Mouse (Mus musculus): ENCODE measurements around the gene Nxf1. TPM values are rescaled to one million over a fixed set of nuclear protein-coding genes. Genes with fewer than 3 reads are reported as not detected.

The Nxf1 gene
- total and polyA plus RNA-seq, 2 experiments from 2014 or later, result 51.3 to 89.5 TPM

GRCm38 (mm10) chr19:8815812-8816211, 58.9 kb downstream of the Nxf1 start:
- Histone ChIP-seq H3K36me3 (ENCODE audit: insufficient read depth, low read length) (peaks cover 13% of the 10 kb centered on the region; the same call in 1 of the 2 replicates), H3K9ac (replicated peaks; ENCODE audit: low read length) (peak overlapping the region; percentile 19; the same call in 1 of the 2 replicates)
- DNase-seq (ENCODE audit: low spot score), result peak; percentile 58

GRCm38 (mm10) chr19:8817001-8817400, 60.1 kb downstream of the Nxf1 start:
- ATAC-seq (no peak), DNase-seq (ENCODE audit: low spot score) (no peak)
- H3K4me1 ChIP-seq (ENCODE audit: insufficient read depth, low read length), result peaks cover 21% of the 10 kb centered on the region
- no peaks in the 10 kb centered on the region for H3K27me3 ChIP-seq (ENCODE audit: insufficient read depth, low read length)
- H3K9ac ChIP-seq (replicated peaks; ENCODE audit: low read length), result peak overlapping the region; percentile 10; the same call in 1 of the 2 replicates
- TF ChIP-seq CTCF (IDR thresholded peaks at IDR 0.05; ENCODE audit: low read depth), result 0 out of 2 replicates have a peak, but pooled peaks have one; percentile 2
- H3K4me2 ChIP-seq (ENCODE audit: low read depth, low read length), result peak overlapping the region; percentile 5; the same call in 1 of the 2 replicates
- H3K27ac ChIP-seq, result no peak overlapping the region
- WGBS, result 65% methylated on average over 3 of the region's 3 CpGs
- H3K9me3 ChIP-seq (ENCODE audit: low read length), result no peaks in the 10 kb centered on the region
- peaks cover 7% of the 10 kb centered on the region; the same call in 1 of the 2 replicates for H3K36me3 ChIP-seq (ENCODE audit: insufficient read depth, low read length)
- H3K4me3 ChIP-seq (ENCODE audit: low read length), result no peak overlapping the region

More at GRCm38 (mm10) chr19:8815812-8816211, 58.9 kb downstream of the Nxf1 start:
- H3K4me3 ChIP-seq (ENCODE audit: low read length), result no peak overlapping the region
- no peaks in the 10 kb centered on the region for H3K27me3 ChIP-seq (ENCODE audit: insufficient read depth, low read length)
- 60% methylated on average over 11 of the region's 11 CpGs for WGBS
- no peak for ATAC-seq
- peak overlapping the region; percentile 27; the same call in 1 of the 2 replicates for H3K4me2 ChIP-seq (ENCODE audit: low read depth, low read length)
- no peak overlapping the region for H3K27ac ChIP-seq
- H3K9me3 ChIP-seq (ENCODE audit: low read length), result no peaks in the 10 kb centered on the region
- peak; percentile 48 for TF ChIP-seq CTCF (IDR thresholded peaks at IDR 0.05; ENCODE audit: low read depth)
- H3K4me1 ChIP-seq (ENCODE audit: insufficient read depth, low read length), result peaks cover 17% of the 10 kb centered on the region

DNA sequence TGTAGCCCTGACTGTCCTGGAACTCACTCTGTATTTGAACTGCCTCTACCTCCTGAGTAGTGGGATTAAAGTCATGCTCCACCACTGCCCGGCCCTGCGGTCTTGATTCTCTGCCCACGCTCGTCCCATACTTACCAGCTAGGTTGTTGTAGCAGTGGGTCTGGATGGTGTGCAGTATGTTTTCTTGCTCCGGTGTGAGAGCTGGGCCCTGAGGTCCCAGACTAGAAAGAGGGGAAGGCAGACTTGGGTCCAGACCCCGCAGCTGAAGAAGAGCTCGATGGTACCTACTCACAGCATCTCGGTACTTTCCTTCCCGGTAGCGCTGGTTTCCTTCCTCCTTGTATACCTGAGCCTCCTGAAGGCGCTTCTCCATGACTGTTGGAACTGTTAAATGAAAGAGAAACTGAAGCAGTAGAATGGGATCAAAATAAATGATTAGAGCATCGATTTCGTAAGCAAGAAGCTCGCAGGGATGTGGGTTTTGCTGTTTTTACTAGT, 61.5 kb downstream of the Nxf1 start:
- H3K36me3 ChIP-seq (ENCODE audit: insufficient read depth, low read length), result peaks cover 6% of the 10 kb centered on the region; the same call in 1 of the 2 replicates

GRCm38 (mm10) chr19:8818801-8819595, 62.1 kb downstream of the Nxf1 start, which contains the start of gene Ttc9c:
Gene Ttc9c (minus strand): TSS chr19:8819333.
- H3K4me1 ChIP-seq (ENCODE audit: insufficient read depth, low read length), result peaks cover 30% of the 10 kb centered on the region
- no peaks in the 10 kb centered on the region for H3K9me3 ChIP-seq (ENCODE audit: low read length)
- peak within 1 kb of the TSS; percentile 98 for H3K9ac ChIP-seq (replicated peaks; ENCODE audit: low read length)
- peak within 1 kb of the TSS; percentile 95 for H3K4me2 ChIP-seq (ENCODE audit: low read depth, low read length)
- H3K27ac ChIP-seq, result peak within 1 kb of the TSS; percentile 99
- peak; percentile 99 for DNase-seq (ENCODE audit: low spot score)
- peak within 1 kb of the TSS; percentile 96 for H3K4me3 ChIP-seq (ENCODE audit: low read length)
- TF ChIP-seq CTCF (IDR thresholded peaks at IDR 0.05; ENCODE audit: low read depth), result no peak
- peaks cover 10% of the 10 kb centered on the region; the same call in 1 of the 2 replicates for H3K36me3 ChIP-seq (ENCODE audit: insufficient read depth, low read length)
- peak; percentile 93 for ATAC-seq
- under 1% methylated on average over 33 of the region's 33 CpGs for WGBS
- H3K27me3 ChIP-seq (ENCODE audit: insufficient read depth, low read length), result no peaks in the 10 kb centered on the region

More for the DNA sequence above, 61.5 kb downstream of the Nxf1 start:
- Histone ChIP-seq H3K9ac (replicated peaks; ENCODE audit: low read length) (peak overlapping the region; percentile 98), H3K27ac (peak overlapping the region; percentile 99), H3K4me2 (ENCODE audit: low read depth, low read length) (peak overlapping the region; percentile 95), H3K9me3 (ENCODE audit: low read length) (no peaks in the 10 kb centered on the region), H3K27me3 (ENCODE audit: insufficient read depth, low read length) (no peaks in the 10 kb centered on the region), H3K4me1 (ENCODE audit: insufficient read depth, low read length) (peaks cover 30% of the 10 kb centered on the region), H3K4me3 (ENCODE audit: low read length) (peak overlapping the region; percentile 96)
- TF ChIP-seq CTCF (IDR thresholded peaks at IDR 0.05; ENCODE audit: low read depth), result no peak
- no peak for DNase-seq (ENCODE audit: low spot score)
- 38% methylated on average over 14 of the region's 14 CpGs for WGBS
- no peak for ATAC-seq

DNA sequence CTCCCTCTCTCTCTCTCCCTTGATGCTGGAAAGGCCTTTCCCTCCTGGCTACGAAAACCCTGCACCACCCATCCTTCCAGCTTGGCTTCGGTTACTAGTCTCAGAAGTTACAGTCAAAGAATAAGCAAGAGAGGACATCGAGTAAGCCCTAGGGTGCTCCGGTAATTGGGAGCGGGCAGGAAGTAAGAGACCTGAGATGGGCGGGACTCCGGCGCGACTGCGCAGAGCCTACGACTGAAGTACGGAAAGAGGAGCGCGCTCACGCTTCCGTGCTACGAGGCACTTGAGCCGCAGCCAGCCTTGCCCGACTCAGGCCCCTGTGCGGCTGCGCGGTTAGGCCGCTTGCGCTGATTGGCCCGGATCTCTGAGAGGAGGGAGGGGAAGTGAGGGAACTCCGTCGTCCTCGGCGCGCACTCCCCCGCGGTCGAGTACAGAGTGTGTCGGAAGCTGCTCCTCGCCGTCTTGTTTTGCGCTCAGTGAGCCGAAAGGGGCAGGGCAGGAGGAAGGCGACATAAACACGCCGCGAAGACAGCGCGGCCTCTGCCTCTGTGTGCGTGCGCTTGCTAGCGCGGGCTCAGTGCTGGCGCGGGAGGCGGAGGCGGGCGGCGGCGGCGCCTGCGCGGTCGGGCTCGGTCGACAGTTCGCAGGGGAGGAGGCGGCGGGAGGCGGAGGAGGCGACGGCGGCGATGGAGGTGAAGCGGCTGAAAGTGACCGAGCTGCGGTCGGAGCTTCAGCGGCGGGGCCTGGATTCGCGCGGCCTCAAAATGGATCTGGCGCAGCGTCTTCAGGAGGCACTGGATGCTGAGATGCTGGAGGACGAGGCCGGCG, 62.9 kb downstream of the Nxf1 start, which contains the start of gene Hnrnpul2:
TSS of gene Hnrnpul2 (plus strand) at position 415 of the 828 bp plus-strand sequence.
- H3K36me3 ChIP-seq (ENCODE audit: insufficient read depth, low read length), result peaks cover 12% of the 10 kb centered on the region
- peak within 1 kb of the TSS; percentile 96 for H3K4me3 ChIP-seq (ENCODE audit: low read length)
- H3K4me2 ChIP-seq (ENCODE audit: low read depth, low read length), result peak within 1 kb of the TSS; percentile 95
- H3K9me3 ChIP-seq (ENCODE audit: low read length), result no peaks in the 10 kb centered on the region
- DNase-seq (ENCODE audit: low spot score) (peak; percentile 100), ATAC-seq (peak; percentile 96)
- H3K27ac ChIP-seq, result peak within 1 kb of the TSS; percentile 99
- H3K4me1 ChIP-seq (ENCODE audit: insufficient read depth, low read length), result peaks cover 30% of the 10 kb centered on the region
- under 1% methylated on average over 82 of the region's 83 CpGs for WGBS
- no peaks in the 10 kb centered on the region for H3K27me3 ChIP-seq (ENCODE audit: insufficient read depth, low read length)
- no peak for TF ChIP-seq CTCF (IDR thresholded peaks at IDR 0.05; ENCODE audit: low read depth)
- H3K9ac ChIP-seq (replicated peaks; ENCODE audit: low read length), result peak within 1 kb of the TSS; percentile 98

Small RNA genes lying within 50 kb of the gene (microRNA-seq; reads per million reads assigned to microRNA genes)
- gene Mir6992, result 0 reads per million in 2 experiments

Other genes with a start within 250 kb of the Nxf1 start
Only the 30 nearest of the 33 such genes appear.
- gene Slc22a8, start 165.8 kb upstream of the Nxf1 start, total RNA-seq (2014; rRNA removed), result 15.7 and 18.5 TPM in 2 replicates
- gene Slc22a8, start 165.8 kb upstream of the Nxf1 start, polyA plus RNA-seq (2015; fragmentation: Nextera tagmentation; extraction: Ambion mirVana), result 18.2 and 19.9 TPM in 2 replicates
- gene Slc22a6, start 139.0 kb upstream of the Nxf1 start, total RNA-seq (2014; rRNA removed), result 9.6 and 13.1 TPM in 2 replicates
- gene Slc22a6, start 139.0 kb upstream of the Nxf1 start, polyA plus RNA-seq (2015; fragmentation: Nextera tagmentation; extraction: Ambion mirVana), result 8.9 and 9.8 TPM in 2 replicates
- gene Chrm1, start 93.3 kb upstream of the Nxf1 start, total RNA-seq (2014; rRNA removed), result 1.3 and 2.4 TPM in 2 replicates
- 0.80 and 0.88 TPM in 2 replicates for gene Chrm1, start 93.3 kb upstream of the Nxf1 start, polyA plus RNA-seq (2015; fragmentation: Nextera tagmentation; extraction: Ambion mirVana)
- gene Slc3a2, start 33.7 kb upstream of the Nxf1 start, total RNA-seq (2014; rRNA removed), result 154 and 155 TPM in 2 replicates
- 235 and 250 TPM in 2 replicates for gene Slc3a2, start 33.7 kb upstream of the Nxf1 start, polyA plus RNA-seq (2015; fragmentation: Nextera tagmentation; extraction: Ambion mirVana)
- 46.7 and 49.7 TPM in 2 replicates for gene Wdr74, start 21.2 kb upstream of the Nxf1 start, total RNA-seq (2014; rRNA removed)
- 78.7 and 79.2 TPM in 2 replicates for gene Wdr74, start 21.2 kb upstream of the Nxf1 start, polyA plus RNA-seq (2015; fragmentation: Nextera tagmentation; extraction: Ambion mirVana)
- gene 1700092M07Rik, start 16.4 kb upstream of the Nxf1 start, total RNA-seq (2014; rRNA removed), result not detected in 2 replicates
- gene 1700092M07Rik, start 16.4 kb upstream of the Nxf1 start, polyA plus RNA-seq (2015; fragmentation: Nextera tagmentation; extraction: Ambion mirVana), result 0.66 and 0.85 TPM in 2 replicates
- gene Stx5a, start 15.7 kb upstream of the Nxf1 start, total RNA-seq (2014; rRNA removed), result 84.4 and 110 TPM in 2 replicates
- gene Stx5a, start 15.7 kb upstream of the Nxf1 start, polyA plus RNA-seq (2015; fragmentation: Nextera tagmentation; extraction: Ambion mirVana), result 95.3 and 104 TPM in 2 replicates
- gene Tmem223, start 13.9 kb downstream of the Nxf1 start, total RNA-seq (2014; rRNA removed), result 269 and 347 TPM in 2 replicates
- 233 and 258 TPM in 2 replicates for gene Tmem223, start 13.9 kb downstream of the Nxf1 start, polyA plus RNA-seq (2015; fragmentation: Nextera tagmentation; extraction: Ambion mirVana)
- 29.5 and 31.0 TPM in 2 replicates for gene Tmem179b, start 17.4 kb downstream of the Nxf1 start, total RNA-seq (2014; rRNA removed)
- 27.0 and 27.7 TPM in 2 replicates for gene Tmem179b, start 17.4 kb downstream of the Nxf1 start, polyA plus RNA-seq (2015; fragmentation: Nextera tagmentation; extraction: Ambion mirVana)
- gene Taf6l, start 29.3 kb downstream of the Nxf1 start, total RNA-seq (2014; rRNA removed), result 30.1 and 38.9 TPM in 2 replicates
- gene Taf6l, start 29.3 kb downstream of the Nxf1 start, polyA plus RNA-seq (2015; fragmentation: Nextera tagmentation; extraction: Ambion mirVana), result 23.3 and 25.9 TPM in 2 replicates
- 52.7 and 78.3 TPM in 2 replicates for gene Polr2g, start 41.5 kb downstream of the Nxf1 start, total RNA-seq (2014; rRNA removed)
- 171 and 178 TPM in 2 replicates for gene Polr2g, start 41.5 kb downstream of the Nxf1 start, polyA plus RNA-seq (2015; fragmentation: Nextera tagmentation; extraction: Ambion mirVana)
- 5.0 and 7.5 TPM in 2 replicates for gene Zbtb3, start 45.5 kb downstream of the Nxf1 start, total RNA-seq (2014; rRNA removed)
- gene Zbtb3, start 45.5 kb downstream of the Nxf1 start, polyA plus RNA-seq (2015; fragmentation: Nextera tagmentation; extraction: Ambion mirVana), result 4.4 and 4.7 TPM in 2 replicates
- gene Ttc9c, start 62.3 kb downstream of the Nxf1 start, total RNA-seq (2014; rRNA removed), result 41.0 and 55.2 TPM in 2 replicates
- 41.1 and 42.5 TPM in 2 replicates for gene Ttc9c, start 62.3 kb downstream of the Nxf1 start, polyA plus RNA-seq (2015; fragmentation: Nextera tagmentation; extraction: Ambion mirVana)
- gene Hnrnpul2, start 62.9 kb downstream of the Nxf1 start, total RNA-seq (2014; rRNA removed), result 19.7 and 20.1 TPM in 2 replicates
- 5.6 TPM in 2 replicates for gene Hnrnpul2, start 62.9 kb downstream of the Nxf1 start, polyA plus RNA-seq (2015; fragmentation: Nextera tagmentation; extraction: Ambion mirVana)
- not detected in 2 replicates for gene AC129217.1, start 72.7 kb downstream of the Nxf1 start, total RNA-seq (2014; rRNA removed)
- not detected in 2 replicates for gene AC129217.1, start 72.7 kb downstream of the Nxf1 start, polyA plus RNA-seq (2015; fragmentation: Nextera tagmentation; extraction: Ambion mirVana)
- 132 and 146 TPM in 2 replicates for gene Bscl2, start 80.4 kb downstream of the Nxf1 start, total RNA-seq (2014; rRNA removed)
- 104 and 107 TPM in 2 replicates for gene Bscl2, start 80.4 kb downstream of the Nxf1 start, polyA plus RNA-seq (2015; fragmentation: Nextera tagmentation; extraction: Ambion mirVana)
- 93.2 and 99.7 TPM in 2 replicates for gene Gng3, start 82.1 kb downstream of the Nxf1 start, total RNA-seq (2014; rRNA removed)
- 591 and 626 TPM in 2 replicates for gene Gng3, start 82.1 kb downstream of the Nxf1 start, polyA plus RNA-seq (2015; fragmentation: Nextera tagmentation; extraction: Ambion mirVana)
- 1.6 TPM in 2 replicates for gene Lrrn4cl, start 93.7 kb downstream of the Nxf1 start, total RNA-seq (2014; rRNA removed)
- gene Lrrn4cl, start 93.7 kb downstream of the Nxf1 start, polyA plus RNA-seq (2015; fragmentation: Nextera tagmentation; extraction: Ambion mirVana), result 1.5 and 1.8 TPM in 2 replicates
- gene Ubxn1, start 114.4 kb downstream of the Nxf1 start, total RNA-seq (2014; rRNA removed), result 60.8 and 67.7 TPM in 2 replicates
- gene Ubxn1, start 114.4 kb downstream of the Nxf1 start, polyA plus RNA-seq (2015; fragmentation: Nextera tagmentation; extraction: Ambion mirVana), result 158 and 164 TPM in 2 replicates
- gene Uqcc3, start 123.8 kb downstream of the Nxf1 start, total RNA-seq (2014; rRNA removed), result 17.9 and 21.1 TPM in 2 replicates
- 64.9 and 77.0 TPM in 2 replicates for gene Uqcc3, start 123.8 kb downstream of the Nxf1 start, polyA plus RNA-seq (2015; fragmentation: Nextera tagmentation; extraction: Ambion mirVana)
- 3.3 and 5.5 TPM in 2 replicates for gene Lbhd1, start 126.7 kb downstream of the Nxf1 start, total RNA-seq (2014; rRNA removed)
- 26.4 and 37.8 TPM in 2 replicates for gene Lbhd1, start 126.7 kb downstream of the Nxf1 start, polyA plus RNA-seq (2015; fragmentation: Nextera tagmentation; extraction: Ambion mirVana)
- not detected in 2 replicates for gene Gm49403, start 126.9 kb downstream of the Nxf1 start, total RNA-seq (2014; rRNA removed)
- gene Gm49403, start 126.9 kb downstream of the Nxf1 start, polyA plus RNA-seq (2015; fragmentation: Nextera tagmentation; extraction: Ambion mirVana), result not detected in 2 replicates
- 13.6 and 29.8 TPM in 2 replicates for gene 1810009A15Rik, start 131.8 kb downstream of the Nxf1 start, total RNA-seq (2014; rRNA removed)
- gene 1810009A15Rik, start 131.8 kb downstream of the Nxf1 start, polyA plus RNA-seq (2015; fragmentation: Nextera tagmentation; extraction: Ambion mirVana), result 37.7 and 38.6 TPM in 2 replicates
- 0.52 and 2.7 TPM in 2 replicates for gene Gm49416, start 131.9 kb downstream of the Nxf1 start, total RNA-seq (2014; rRNA removed)
- not detected in 2 replicates for gene Gm49416, start 131.9 kb downstream of the Nxf1 start, polyA plus RNA-seq (2015; fragmentation: Nextera tagmentation; extraction: Ambion mirVana)
- 40.8 and 46.3 TPM in 2 replicates for gene Ints5, start 135.9 kb downstream of the Nxf1 start, total RNA-seq (2014; rRNA removed)
- gene Ints5, start 135.9 kb downstream of the Nxf1 start, polyA plus RNA-seq (2015; fragmentation: Nextera tagmentation; extraction: Ambion mirVana), result 23.2 and 23.8 TPM in 2 replicates
- gene Ganab, start 141.0 kb downstream of the Nxf1 start, total RNA-seq (2014; rRNA removed), result 103 and 110 TPM in 2 replicates
- 55.5 and 55.6 TPM in 2 replicates for gene Ganab, start 141.0 kb downstream of the Nxf1 start, polyA plus RNA-seq (2015; fragmentation: Nextera tagmentation; extraction: Ambion mirVana)
- gene B3gat3, start 163.3 kb downstream of the Nxf1 start, total RNA-seq (2014; rRNA removed), result 88.7 and 97.5 TPM in 2 replicates
- gene B3gat3, start 163.3 kb downstream of the Nxf1 start, polyA plus RNA-seq (2015; fragmentation: Nextera tagmentation; extraction: Ambion mirVana), result 80.9 and 92.3 TPM in 2 replicates
- 5.7 and 6.0 TPM in 2 replicates for gene Rom1, start 172.3 kb downstream of the Nxf1 start, total RNA-seq (2014; rRNA removed)
- gene Rom1, start 172.3 kb downstream of the Nxf1 start, polyA plus RNA-seq (2015; fragmentation: Nextera tagmentation; extraction: Ambion mirVana), result 3.5 and 4.0 TPM in 2 replicates
- gene Eml3, start 172.5 kb downstream of the Nxf1 start, total RNA-seq (2014; rRNA removed), result 8.3 and 8.6 TPM in 2 replicates
- gene Eml3, start 172.5 kb downstream of the Nxf1 start, polyA plus RNA-seq (2015; fragmentation: Nextera tagmentation; extraction: Ambion mirVana), result 11.0 and 11.8 TPM in 2 replicates
- gene Mta2, start 184.8 kb downstream of the Nxf1 start, total RNA-seq (2014; rRNA removed), result 65.1 and 71.4 TPM in 2 replicates
- 75.2 and 78.8 TPM in 2 replicates for gene Mta2, start 184.8 kb downstream of the Nxf1 start, polyA plus RNA-seq (2015; fragmentation: Nextera tagmentation; extraction: Ambion mirVana)